Mouse (Mus musculus) ES-CJ7 (cell line): ENCODE results near the gene Kcnk6.
"Not testable (repeated sequence)": the region's sequence is repeated elsewhere in the genome, so short reads cannot be mapped to it uniquely, and the experiment has no call there.

Experiments
- DNase-seq: peaks from one replicate; pipeline ENCODE4 v3.0.0; 2011; ENCODE audit warnings: low read depth, low spot score

Gene Kcnk6

GRCm38 (mm10) chr7:29246619-29247313, 14.5 kb upstream of the Kcnk6 start:
- DNase-seq = no peak

- DNase-seq = no peak
Measured at GRCm38 (mm10) chr7:29246015-29246414, 13.7 kb upstream of the Kcnk6 start.

- peak; percentile 71 for DNase-seq
Measured at GRCm38 (mm10) chr7:29244732-29245416, 12.6 kb upstream of the Kcnk6 start.

GRCm38 (mm10) chr7:29238019-29238967, 6.0 kb upstream of the Kcnk6 start, which contains the start of gene Yif1b:
Gene Yif1b, plus strand, starts transcription at chr7:29238329.
- peak; percentile 100 for DNase-seq

- DNase-seq = not testable (repeated sequence)
Measured at GRCm38 (mm10) chr7:29237596-29237995, 5.3 kb upstream of the Kcnk6 start.

GRCm38 (mm10) chr7:29236593-29236992, 4.3 kb upstream of the Kcnk6 start:
- no peak for DNase-seq

GRCm38 (mm10) chr7:29234661-29235060, 2.3 kb upstream of the Kcnk6 start:
- peak; percentile 59 for DNase-seq

- DNase-seq = no peak
Measured at GRCm38 (mm10) chr7:29233745-29234144, 1.4 kb upstream of the Kcnk6 start.

- no peak for DNase-seq
Measured at GRCm38 (mm10) chr7:29231517-29231916, 798 bp downstream of the Kcnk6 start.

GRCm38 (mm10) chr7:29230560-29230959, 1.8 kb downstream of the Kcnk6 start:
- DNase-seq = no peak

GRCm38 (mm10) chr7:29228202-29228601, 4.1 kb downstream of the Kcnk6 start:
- no peak for DNase-seq

GRCm38 (mm10) chr7:29225520-29225919, 6.8 kb downstream of the Kcnk6 start:
- DNase-seq = no peak

GRCm38 (mm10) chr7:29224756-29225394, 7.4 kb downstream of the Kcnk6 start:
- DNase-seq = peak; percentile 49

GRCm38 (mm10) chr7:29214846-29215245, 17.5 kb downstream of the Kcnk6 start:
- DNase-seq = peak; percentile 92

- no peak for DNase-seq
Measured at GRCm38 (mm10) chr7:29214236-29214635, 18.1 kb downstream of the Kcnk6 start.

GRCm38 (mm10) chr7:29213675-29214082, 18.6 kb downstream of the Kcnk6 start, which contains the start of gene Catsperg1:
Gene Catsperg1, minus strand, starts transcription at chr7:29214035.
- peak; percentile 98 for DNase-seq

GRCm38 (mm10) chr7:29212775-29213560, 19.3 kb downstream of the Kcnk6 start:
- DNase-seq = not testable (repeated sequence)

- peak; percentile 89 for DNase-seq
Measured at GRCm38 (mm10) chr7:29212199-29212765, 20.0 kb downstream of the Kcnk6 start.

- peak; percentile 91 for DNase-seq
Measured at GRCm38 (mm10) chr7:29211415-29212198, 20.7 kb downstream of the Kcnk6 start.
